Mouse (Mus musculus) bone marrow macrophage, adult 2 months (primary cell): ENCODE results near the gene Gle1. TPM values are rescaled to one million over a fixed set of nuclear protein-coding genes. Genes with fewer than 3 reads are reported as not detected.

ENCODE experiments used
- H3K27ac ChIP-seq: 2 replicates; pipeline ENCODE4 v1.5.1; 2012; ENCODE audit warnings: low read depth, low read length; ENCODE audit not compliant: insufficient read depth
- H3K4me1 ChIP-seq: 2 replicates; pipeline ENCODE4 v1.6.1; 2012; ENCODE audit warnings: low read length; ENCODE audit not compliant: control insufficient read depth, insufficient read depth
- H3K4me3 ChIP-seq: 2 replicates; pipeline ENCODE4 v1.5.1; 2012; ENCODE audit warnings: mild to moderate bottlenecking, low read length, moderate library complexity; ENCODE audit not compliant: insufficient read depth
- CTCF ChIP-seq: IDR thresholded peaks from 2 replicates; pipeline ENCODE4 v1.5.1; 2012; ENCODE audit warnings: low read depth, mild to moderate bottlenecking, low read length, moderate library complexity
- POLR2A ChIP-seq: IDR thresholded peaks from 2 replicates; pipeline ENCODE4 v1.6.1; 2012; ENCODE audit warnings: mild to moderate bottlenecking, low read depth, low read length, borderline replicate concordance
- polyA plus RNA-seq: library from polyadenylated mRNA; stranded (reverse); fragments of >200 nt; gene quantifications from 2 replicates; pipeline ENCODE4 v1.2.4, GENCODE M21; 2012; ENCODE audit not compliant: missing spikeins, insufficient read depth, insufficient read length

Gene Gle1
- polyA plus RNA-seq, 1 experiment: 19.0 TPM

DNA sequence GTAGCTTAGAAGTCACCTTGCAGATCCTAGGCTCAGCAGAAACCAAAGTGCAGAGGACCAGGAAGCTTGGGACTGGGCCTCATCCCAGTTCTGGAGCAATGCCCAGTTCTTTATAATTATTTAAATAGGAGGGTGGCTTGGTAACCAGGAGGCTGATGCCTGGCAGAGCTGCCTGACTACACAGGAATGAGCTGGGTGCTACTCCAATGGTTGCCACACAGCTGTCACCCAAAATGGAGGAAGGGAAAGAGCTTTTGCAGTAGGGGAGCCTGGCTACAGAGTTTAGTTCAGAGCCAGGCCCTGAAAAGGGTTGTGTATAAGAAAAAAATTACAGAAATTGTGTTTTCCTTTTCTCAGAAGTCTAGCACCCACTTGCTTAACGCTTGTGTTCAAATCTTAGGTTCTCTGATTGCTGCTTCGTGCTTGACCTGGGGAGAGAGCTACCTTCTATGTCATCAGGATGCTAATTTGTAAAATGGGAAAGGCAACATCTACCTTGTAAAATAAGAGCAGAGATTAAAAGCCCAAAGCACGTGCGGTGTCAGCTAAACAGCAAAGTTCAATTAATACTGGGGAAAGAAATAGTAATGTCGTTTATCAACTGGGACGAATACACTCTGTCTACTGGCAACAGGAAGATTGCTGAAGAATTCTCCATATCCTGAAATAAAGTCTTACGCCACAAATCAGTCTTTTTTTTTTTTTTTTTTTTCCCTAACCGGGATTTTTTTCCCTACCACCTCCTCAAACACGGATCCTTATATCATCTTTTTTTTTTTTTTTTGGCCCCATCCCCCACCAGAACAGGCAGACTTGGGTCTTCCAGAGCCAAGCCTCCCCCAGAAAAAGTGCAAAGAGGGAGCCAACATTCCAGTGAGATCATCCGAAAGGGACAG, 29.4 kb downstream of the Gle1 start:
- peaks cover 27% of the 10 kb centered on the region for H3K4me1 ChIP-seq
- peak overlapping the region; percentile 53 for H3K4me3 ChIP-seq
- H3K27ac ChIP-seq: peak overlapping the region; percentile 76
- no peak for TF ChIP-seq POLR2A
- no peak for TF ChIP-seq CTCF

GRCm38 (mm10) chr2:29965250-29965843, 30.1 kb downstream of the Gle1 start, which contains the start of gene Sptan1:
Gene Sptan1 (plus strand): TSS chr2:29965560.
- peak within 1 kb of the TSS; percentile 76 for H3K27ac ChIP-seq
- no peak for TF ChIP-seq CTCF
- TF ChIP-seq POLR2A: peak; percentile 92; the same call in 1 of the 2 replicates

GRCm38 (mm10) chr2:29965906-29966305, 30.7 kb downstream of the Gle1 start:
- TF ChIP-seq CTCF (no peak), POLR2A (no peak)
- Histone ChIP-seq H3K27ac (no peak overlapping the region), H3K4me3 (peak overlapping the region; percentile 95), H3K4me1 (peaks cover 29% of the 10 kb centered on the region)

More at GRCm38 (mm10) chr2:29965250-29965843, 30.1 kb downstream of the Gle1 start, which contains the start of gene Sptan1:
- H3K4me3 ChIP-seq: peak within 1 kb of the TSS; percentile 95
- H3K4me1 ChIP-seq: peaks cover 29% of the 10 kb centered on the region

DNA sequence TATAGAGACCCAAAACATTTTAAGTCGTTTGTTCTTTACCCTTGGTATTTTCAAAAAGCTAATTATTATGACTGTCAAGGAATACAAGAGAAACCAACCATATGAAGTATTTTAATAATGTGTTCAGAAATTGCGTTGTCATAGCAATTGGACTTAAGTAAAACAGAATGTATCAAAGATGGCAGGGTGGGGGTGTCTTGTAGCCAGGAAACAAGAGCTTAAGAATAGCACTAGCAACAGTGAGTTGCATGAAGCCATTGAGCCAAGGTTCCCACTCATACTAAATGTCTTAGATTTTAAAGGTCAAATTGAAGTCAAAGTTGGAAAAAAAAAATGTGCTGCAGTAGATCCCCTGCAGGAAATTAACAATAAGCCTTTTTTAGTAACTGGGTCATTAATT, 31.6 kb downstream of the Gle1 start:
- peaks cover 34% of the 10 kb centered on the region for H3K4me1 ChIP-seq
- TF ChIP-seq POLR2A: no peak
- TF ChIP-seq CTCF: no peak
- H3K27ac ChIP-seq: no peak overlapping the region
- peak overlapping the region; percentile 95; the same call in 1 of the 2 replicates for H3K4me3 ChIP-seq

DNA sequence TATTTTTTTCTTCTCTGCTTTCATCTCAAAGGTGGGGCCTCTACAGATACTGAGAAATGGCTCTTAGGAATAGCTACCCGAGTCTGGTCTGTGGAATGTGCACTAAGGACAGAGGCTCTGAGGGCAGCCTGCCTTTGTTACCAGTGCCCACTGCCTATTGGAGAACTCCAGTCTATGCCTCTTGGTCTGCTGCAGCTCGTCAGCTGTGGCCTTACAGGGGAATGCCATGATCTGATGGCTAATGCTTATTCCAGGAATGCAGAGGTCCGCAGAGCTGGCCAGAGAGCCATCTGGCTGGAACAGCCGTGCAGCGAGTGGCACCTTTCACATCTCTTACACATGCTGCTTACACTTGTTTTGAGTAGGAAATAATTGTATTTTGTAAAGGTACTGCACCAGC, 32.5 kb downstream of the Gle1 start:
- Histone ChIP-seq H3K27ac (no peak overlapping the region), H3K4me3 (no peak overlapping the region), H3K4me1 (peaks cover 41% of the 10 kb centered on the region)
- TF ChIP-seq POLR2A (no peak), CTCF (no peak)

GRCm38 (mm10) chr2:29968638-29969037, 33.4 kb downstream of the Gle1 start:
- TF ChIP-seq POLR2A (no peak), CTCF (no peak)
- peaks cover 39% of the 10 kb centered on the region for H3K4me1 ChIP-seq
- H3K27ac ChIP-seq: no peak overlapping the region
- H3K4me3 ChIP-seq: no peak overlapping the region

DNA sequence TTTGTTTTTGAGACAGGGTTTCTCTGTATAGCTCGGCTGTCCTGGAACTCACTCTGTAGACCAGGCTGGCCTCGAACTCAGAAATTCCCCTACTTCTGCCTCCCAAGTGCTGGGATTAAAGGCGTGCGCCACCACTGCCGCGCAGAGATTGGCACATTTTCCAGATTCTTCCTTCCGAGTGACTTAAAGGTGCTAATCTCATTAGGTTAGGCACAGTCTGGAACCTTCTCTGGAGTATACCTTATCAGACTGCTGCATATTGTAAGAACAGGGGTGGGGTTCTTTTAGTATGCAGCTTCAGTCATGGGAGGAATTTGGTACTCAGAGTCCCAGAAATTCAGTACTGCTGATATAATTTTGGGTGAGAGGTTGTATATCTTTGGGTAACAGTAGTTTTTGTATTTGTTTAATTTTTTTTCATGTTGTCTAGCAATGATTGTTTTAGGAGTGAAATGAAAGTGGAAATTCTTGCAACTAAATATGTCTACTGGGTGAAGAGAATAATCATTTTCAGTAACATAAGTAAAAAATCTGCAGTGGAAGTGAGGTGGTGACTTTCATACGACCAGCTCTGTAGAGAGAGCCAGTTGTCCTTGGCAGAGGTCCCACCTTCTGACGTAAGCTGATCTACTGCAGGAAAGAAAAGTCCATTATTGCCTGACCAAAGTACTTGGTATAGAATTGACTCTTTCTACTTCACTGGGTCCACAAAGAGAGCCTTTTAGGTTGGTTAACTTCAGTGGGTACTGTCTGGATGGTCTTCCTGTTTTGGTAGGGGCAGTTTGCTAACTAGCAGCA, 36.8 kb downstream of the Gle1 start:
- Histone ChIP-seq H3K4me3 (no peak overlapping the region), H3K27ac (no peak overlapping the region), H3K4me1 (peaks cover 23% of the 10 kb centered on the region)
- TF ChIP-seq CTCF (no peak), POLR2A (no peak)

- Histone ChIP-seq H3K27ac (no peak overlapping the region), H3K4me3 (no peak overlapping the region), H3K4me1 (peaks cover 17% of the 10 kb centered on the region)
- TF ChIP-seq POLR2A (no peak), CTCF (no peak)
Observed at GRCm38 (mm10) chr2:29973525-29973924, 38.3 kb downstream of the Gle1 start.

DNA sequence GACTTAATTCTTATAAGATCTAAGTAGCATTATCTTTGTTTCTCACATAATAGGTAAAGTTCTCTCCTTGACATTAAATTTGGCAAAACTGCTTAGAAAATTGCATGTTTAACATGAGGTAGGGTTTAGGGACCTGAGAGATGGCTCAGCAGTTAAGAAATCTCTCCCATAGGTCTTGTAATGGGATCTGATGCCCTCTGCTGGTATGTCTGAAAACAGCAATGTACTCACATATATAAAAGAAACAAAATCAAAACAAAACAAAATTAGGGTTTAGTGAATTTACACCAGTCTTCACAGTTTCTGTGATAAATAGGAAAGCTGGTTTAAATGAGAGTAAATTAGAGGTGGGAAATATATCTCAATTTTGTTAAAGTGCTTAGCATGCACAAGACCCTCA, 42.1 kb downstream of the Gle1 start:
- no peak for TF ChIP-seq POLR2A
- no peak for TF ChIP-seq CTCF

More for the DNA sequence above, 42.1 kb downstream of the Gle1 start:
- Histone ChIP-seq H3K4me1 (peaks cover 5% of the 10 kb centered on the region), H3K4me3 (no peak overlapping the region), H3K27ac (no peak overlapping the region)
